Mouse (Mus musculus) gastrocnemius, adult 2 months (tissue): Measurements from ENCODE around the gene Supt6. TPM values are rescaled to one million over a fixed set of nuclear protein-coding genes. Genes with fewer than 3 reads are reported as not detected.

Experiments used
- DNase-seq: peaks from one replicate; pipeline ENCODE4 v3.0.0; 2022
- H3K27ac ChIP-seq: fragments of 200-600 bp; 2 replicates; pipeline ENCODE4 v1.8.1; 2022; ENCODE audit warnings: mild to moderate bottlenecking
- H3K4me3 ChIP-seq: fragments of 200-600 bp; 2 replicates; pipeline ENCODE4 v1.8.1; 2022; ENCODE audit warnings: mild to moderate bottlenecking, moderate library complexity
- CTCF ChIP-seq: fragments of 200-600 bp; IDR thresholded peaks from 2 replicates; pipeline ENCODE4 v1.8.1; 2022; ENCODE audit warnings: antibody characterized with exemption, mild to moderate bottlenecking, moderate library complexity
- intact Hi-C: fragments of 180-260 bp; cut with DNase I; formaldehyde crosslinking; loops from one replicate; pipeline ENCODE4 v1.15.1; 2025
- total RNA-seq, 2 experiments: library from RNA; stranded (reverse); gene quantifications; 2 replicates each; pipeline ENCODE4 v1.2.3; 2021

The Supt6 gene
- total RNA-seq, 2 experiments from 2014 or later = 30.3 to 33.7 TPM

DNA sequence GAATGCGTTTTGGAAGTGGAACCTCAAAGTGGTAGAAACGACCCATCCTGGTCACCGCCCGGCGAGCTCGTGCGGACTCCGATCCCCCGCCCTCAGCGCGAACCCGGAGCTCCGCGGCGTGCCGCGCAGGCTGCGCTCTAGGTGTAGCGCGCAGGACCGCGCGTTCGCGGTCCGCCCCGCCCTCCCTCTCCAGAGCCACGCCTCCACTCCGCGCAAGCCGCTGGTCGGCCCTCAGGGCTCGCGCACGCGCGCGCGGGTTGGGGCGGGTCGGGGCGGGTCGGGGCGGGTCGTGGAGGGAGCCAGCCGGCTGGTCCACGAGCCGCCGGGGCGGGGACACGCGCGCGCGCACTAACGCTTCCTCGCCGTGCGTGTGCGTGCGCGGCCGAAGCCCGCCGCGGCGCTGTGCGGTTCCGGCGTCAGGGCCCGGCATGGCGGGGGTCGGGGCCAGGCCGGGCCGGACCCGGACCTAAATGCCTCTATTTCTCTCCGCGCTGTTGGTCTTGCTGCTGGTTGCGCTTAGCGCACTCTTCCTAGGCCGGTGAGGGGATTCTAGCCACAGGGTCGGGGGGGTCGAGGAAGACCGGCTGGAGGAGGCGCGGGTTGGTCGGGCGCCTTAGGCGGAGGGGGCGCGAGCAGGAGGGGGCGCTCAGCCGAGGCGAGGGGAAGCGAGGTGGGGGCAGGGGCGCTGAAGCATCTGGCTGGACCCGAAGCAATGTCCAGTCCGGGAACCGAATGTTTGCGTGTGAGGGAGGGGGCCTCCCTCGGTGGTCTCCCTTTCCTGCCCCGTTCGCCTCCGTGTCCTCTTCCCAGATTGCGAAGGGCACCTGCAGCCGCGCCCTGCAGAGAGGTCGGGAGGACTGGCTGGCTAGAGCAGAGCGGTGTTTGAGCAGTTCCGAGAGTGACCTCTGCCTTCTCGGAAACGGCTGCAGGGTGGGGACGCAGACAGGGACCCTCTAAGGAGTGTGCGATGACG, 15.9 kb upstream of the Supt6 start, which contains the start of gene 2610507B11Rik:
Gene 2610507B11Rik (plus strand): TSS at position 373 of the 973 bp plus-strand sequence.
- DNase-seq = peak; percentile 97
- H3K27ac ChIP-seq = peak within 1 kb of the TSS; percentile 97
- peak within 1 kb of the TSS; percentile 98 for H3K4me3 ChIP-seq
- TF ChIP-seq CTCF = peak; percentile 6; the same call in 1 of the 2 replicates
- intact Hi-C loops = loop anchor here (2.0 kb wide), 1 partner anchor 85 kb away; no protein-coding TSS in a partner anchor

- Histone ChIP-seq H3K27ac (peak overlapping the region; percentile 76), H3K4me3 (peak overlapping the region; percentile 98)
- no peak for DNase-seq
- intact Hi-C loops = no loop called here
- TF ChIP-seq CTCF = no peak
These were observed 14.9 kb upstream of the Supt6 start for GRCm38 (mm10) chr11:78260489-78261258.

DNA sequence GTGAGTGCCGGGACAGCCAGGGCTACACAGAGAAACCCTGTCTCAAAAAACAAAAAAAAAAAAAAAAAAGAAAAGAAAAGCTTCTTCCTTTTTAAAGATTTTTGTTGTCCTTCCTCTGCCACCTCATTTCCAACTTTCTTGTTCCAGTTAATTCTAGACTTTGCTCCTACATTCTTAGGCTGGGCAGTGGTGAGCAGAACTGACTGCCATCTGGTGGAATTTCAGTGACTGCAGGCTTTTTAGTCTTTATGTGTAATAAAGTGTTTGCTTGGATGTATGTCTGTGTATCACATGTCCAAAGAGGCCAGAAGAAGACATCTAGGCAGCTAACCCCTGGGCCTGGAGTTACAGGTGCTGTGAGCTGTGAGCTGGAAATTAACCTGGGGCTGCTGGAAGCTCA, 10.8 kb upstream of the Supt6 start:
- H3K27ac ChIP-seq = no peak overlapping the region

GRCm38 (mm10) chr11:78247727-78248140, 1.9 kb upstream of the Supt6 start:
- Histone ChIP-seq H3K4me3 (no peak overlapping the region), H3K27ac (no peak overlapping the region)
- DNase-seq = no peak
- intact Hi-C loops = no loop called here
- no peak for TF ChIP-seq CTCF

More for the DNA sequence above, 10.8 kb upstream of the Supt6 start:
- DNase-seq = no peak
- no peak overlapping the region for H3K4me3 ChIP-seq
- peak; percentile 24; the same call in 1 of the 2 replicates for TF ChIP-seq CTCF
- intact Hi-C loops = no loop called here

DNA sequence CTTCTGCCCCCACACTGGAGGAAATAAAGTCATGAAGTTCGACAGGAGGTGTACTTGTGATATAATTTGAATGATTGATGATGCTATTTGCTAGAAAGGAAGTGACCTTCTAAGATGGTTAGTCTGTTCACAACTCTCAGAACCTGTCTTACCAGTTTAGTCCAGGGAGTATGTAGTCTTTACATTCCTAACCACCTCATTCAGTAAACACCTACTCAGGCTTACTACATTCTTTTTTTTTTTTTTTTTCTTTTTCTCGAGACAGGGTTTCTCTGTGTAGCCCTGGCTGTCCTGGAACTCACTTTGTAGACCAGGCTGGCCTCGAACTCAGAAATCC, 1.2 kb upstream of the Supt6 start:
- intact Hi-C loops = no loop called here
- H3K27ac ChIP-seq = peak overlapping the region; percentile 99
- no peak for TF ChIP-seq CTCF
- peak overlapping the region; percentile 86 for H3K4me3 ChIP-seq
- no peak for DNase-seq

DNA sequence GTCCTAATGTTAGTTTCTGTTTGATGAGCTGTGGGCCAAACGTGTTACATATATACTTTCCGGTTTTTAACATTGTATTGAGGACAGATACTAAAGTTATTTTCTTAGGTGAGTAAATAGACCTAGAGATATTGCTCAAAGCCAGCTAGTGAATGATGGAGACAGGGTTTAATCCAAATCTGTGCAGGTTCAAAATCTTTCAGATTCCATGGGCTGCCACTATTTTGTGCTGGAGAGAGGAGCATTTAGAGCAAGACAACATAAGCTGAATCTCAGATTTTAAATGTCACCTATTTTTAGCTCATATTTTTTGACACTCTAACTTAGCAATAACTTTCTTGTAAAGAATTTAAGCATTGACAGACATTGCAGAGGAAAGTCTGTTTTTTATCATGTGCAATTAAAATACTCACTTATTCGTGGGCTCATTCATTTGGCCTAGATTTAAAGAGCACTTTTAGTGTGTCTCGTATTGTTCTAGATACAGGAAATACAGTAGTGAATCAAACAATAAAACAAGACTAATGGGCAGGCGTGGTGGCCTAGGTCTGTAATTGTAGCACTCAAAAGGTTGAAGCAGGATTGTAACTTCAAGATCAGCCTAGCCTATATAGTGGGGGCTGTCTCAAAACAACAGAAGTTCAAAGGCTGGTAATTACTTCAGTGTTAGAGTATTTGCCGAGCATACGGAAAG, 678 bp upstream of the Supt6 start:
- Histone ChIP-seq H3K27ac (peak overlapping the region; percentile 99), H3K4me3 (peak overlapping the region; percentile 86)
- TF ChIP-seq CTCF = no peak
- intact Hi-C loops = no loop called here
- no peak for DNase-seq

GRCm38 (mm10) chr11:78245261-78245626, 543 bp downstream of the Supt6 start:
- no peak; the same call in 1 of the 2 replicates for TF ChIP-seq CTCF
- Histone ChIP-seq H3K27ac (peak overlapping the region; percentile 99), H3K4me3 (peak overlapping the region; percentile 86)
- intact Hi-C loops = no loop called here
- DNase-seq = peak; percentile 36

- intact Hi-C loops = no loop called here
- peak overlapping the region; percentile 24; the same call in 1 of the 2 replicates for H3K4me3 ChIP-seq
- H3K27ac ChIP-seq = peak overlapping the region; percentile 74
- DNase-seq = peak; percentile 26
- TF ChIP-seq CTCF = no peak
These were observed 5.5 kb downstream of the Supt6 start for GRCm38 (mm10) chr11:78240193-78240857.

DNA sequence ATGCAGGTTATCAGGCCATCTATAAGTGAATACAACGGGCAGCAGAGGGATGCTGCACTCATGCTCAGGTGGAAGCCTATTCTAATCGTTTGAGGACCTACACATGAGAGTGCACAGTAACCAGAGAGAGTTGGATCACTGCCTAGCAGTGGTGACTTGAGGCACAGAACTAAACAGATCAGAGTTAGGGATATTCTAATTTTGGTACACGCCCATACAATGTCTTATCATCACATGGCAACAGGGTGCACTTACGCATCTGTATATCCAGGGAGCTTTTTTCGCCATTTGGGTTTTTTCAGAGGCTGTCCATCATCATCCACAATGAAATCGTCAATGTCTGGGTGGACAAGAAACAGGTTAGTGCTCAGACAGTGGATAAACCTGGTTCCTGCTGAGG, 14.3 kb downstream of the Supt6 start:
- H3K4me3 ChIP-seq = no peak overlapping the region
- DNase-seq = no peak
- TF ChIP-seq CTCF = no peak
- H3K27ac ChIP-seq = no peak overlapping the region
- intact Hi-C loops = no loop called here

DNA sequence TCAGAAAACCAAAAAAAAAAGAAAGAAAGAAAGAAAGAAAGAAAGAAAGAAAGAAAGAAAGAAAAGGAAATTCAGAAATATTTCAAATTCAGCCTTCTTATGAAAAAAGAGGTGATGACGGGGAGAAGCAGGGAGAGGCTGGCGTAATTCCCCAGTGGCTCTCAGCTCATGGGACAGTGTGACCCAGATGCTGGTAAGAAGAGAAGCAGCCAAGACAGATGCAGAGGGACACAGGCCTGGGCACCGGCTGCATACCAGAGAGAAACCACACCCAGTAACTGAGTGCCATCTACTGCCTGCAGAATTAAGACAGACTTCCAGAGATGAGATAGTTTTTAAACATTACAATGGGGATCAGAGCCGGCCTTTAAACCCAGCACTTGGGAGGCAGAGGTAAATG, 22.2 kb downstream of the Supt6 start:
- DNase-seq = peak; percentile 74
- Histone ChIP-seq H3K4me3 (no peak overlapping the region), H3K27ac (peak overlapping the region; percentile 66)
- peak; percentile 10; the same call in 1 of the 2 replicates for TF ChIP-seq CTCF
- intact Hi-C loops = no loop called here

- no peak for TF ChIP-seq CTCF
- intact Hi-C loops = no loop called here
- DNase-seq = no peak
- H3K27ac ChIP-seq = no peak overlapping the region; the same call in 1 of the 2 replicates
- no peak overlapping the region for H3K4me3 ChIP-seq
These were observed 30.0 kb downstream of the Supt6 start for GRCm38 (mm10) chr11:78215709-78216317.
